Mouse (Mus musculus) myocyte (in vitro differentiated cells): ENCODE data around the gene Smarca1.

ENCODE experiments used
- CEBPB ChIP-seq: IDR thresholded peaks from 2 replicates; pipeline ENCODE4 v1.6.1; 2011; ENCODE audit warnings: mild to moderate bottlenecking, moderate library complexity; ENCODE audit not compliant: poor library complexity, insufficient read depth, severe bottlenecking
- E2F4 ChIP-seq: IDR thresholded peaks from one replicate; pipeline ENCODE4 v1.6.1; 2011; ENCODE audit warnings: mild to moderate bottlenecking, control low read depth, moderate library complexity; ENCODE audit not compliant: insufficient read depth
- MAX ChIP-seq: IDR thresholded peaks from one replicate; pipeline ENCODE4 v1.6.1; 2011; ENCODE audit warnings: low read depth, mild to moderate bottlenecking, control low read depth
- MYOD1 ChIP-seq, 3 experiments: IDR thresholded peaks; one replicate each; pipeline ENCODE4 v1.6.1; 2011; ENCODE audit warnings: control low read depth in 2 of 3, low read depth in 2 of 3, mild to moderate bottlenecking in 2 of 3, moderate library complexity in 1 of 3; ENCODE audit not compliant: insufficient read length in 2 of 3, control insufficient read depth in 1 of 3
- POLR2A ChIP-seq: IDR thresholded peaks from one replicate; pipeline ENCODE4 v1.6.1; 2011; ENCODE audit warnings: low read depth, mild to moderate bottlenecking, control low read depth, moderate library complexity; ENCODE audit not compliant: insufficient read length
- SRF ChIP-seq: IDR thresholded peaks from one replicate; pipeline ENCODE4 v1.6.1; 2011; ENCODE audit warnings: low read depth; ENCODE audit not compliant: control insufficient read depth, insufficient read length
- TCF12 ChIP-seq: IDR thresholded peaks from one replicate; pipeline ENCODE4 v1.6.1; 2011; ENCODE audit warnings: mild to moderate bottlenecking, control low read depth; ENCODE audit not compliant: poor library complexity, insufficient read depth, severe bottlenecking

- no peak for TF ChIP-seq POLR2A
- TF ChIP-seq TCF12 = no peak
- TF ChIP-seq CEBPB = no peak
- TF ChIP-seq SRF = no peak
- no peak for TF ChIP-seq MAX
- no peak for TF ChIP-seq MYOD1 (IDR thresholded peaks at IDR 0.05; ENCODE audit: control insufficient read depth in 1 of 3, insufficient read length in 2 of 3, low read depth in 2 of 3)
- no peak for TF ChIP-seq E2F4
Observed at GRCm38 (mm10) chrX:47760212-47760611, 132.6 kb downstream of the Smarca1 start.
